Mouse (Mus musculus): ENCODE data around the gene Mrgbp. TPM values are rescaled to one million over a fixed set of nuclear protein-coding genes. Genes with fewer than 3 reads are reported as not detected.

Gene Mrgbp
- polyA plus RNA-seq, 1 experiment from 2014 or later: 8.8 TPM

DNA sequence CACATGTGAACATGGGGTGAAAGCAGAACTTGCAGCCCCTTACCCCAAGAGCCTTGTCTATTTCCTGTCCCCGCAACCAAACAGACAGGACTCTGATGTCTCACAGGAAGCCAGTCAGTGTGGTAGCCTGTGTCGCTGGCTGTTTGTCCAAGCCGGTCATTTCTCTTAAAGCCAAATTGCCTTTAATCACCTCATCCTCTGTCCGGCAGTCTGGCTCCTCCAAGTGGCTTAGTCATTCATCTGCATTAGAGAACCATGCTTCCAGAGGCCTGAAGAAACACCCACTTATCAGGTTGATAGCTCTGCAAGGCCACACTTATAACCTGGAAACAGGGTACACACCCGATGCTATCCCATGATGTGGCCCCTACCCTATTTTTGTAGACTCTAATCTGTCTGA lies 19.0 kb upstream of the Mrgbp start:
- H3K36me3 ChIP-seq (replicated peaks): no peaks in the 10 kb centered on the region
- no peak overlapping the region for H3K4me3 ChIP-seq (replicated peaks)
- no peak overlapping the region for H3K9ac ChIP-seq
- WGBS (ENCODE audit: insufficient replicate concordance): 35% methylated on average over 5 of the region's 5 CpGs
- ATAC-seq (ENCODE audit: insufficient read depth): no peak
- no peak overlapping the region for H3K4me2 ChIP-seq
- no peaks in the 10 kb centered on the region for H3K4me1 ChIP-seq (replicated peaks)
- no peaks in the 10 kb centered on the region for H3K27me3 ChIP-seq
- H3K9me3 ChIP-seq (replicated peaks): no peaks in the 10 kb centered on the region
- H3K27ac ChIP-seq (replicated peaks): no peak overlapping the region

- H3K27ac ChIP-seq (replicated peaks): no peak overlapping the region
- no peaks in the 10 kb centered on the region for H3K4me1 ChIP-seq (replicated peaks)
- no peaks in the 10 kb centered on the region for H3K9me3 ChIP-seq (replicated peaks)
- H3K27me3 ChIP-seq: no peaks in the 10 kb centered on the region
- no peaks in the 10 kb centered on the region for H3K36me3 ChIP-seq (replicated peaks)
- no peak overlapping the region for H3K4me3 ChIP-seq (replicated peaks)
- no peak overlapping the region for H3K9ac ChIP-seq
- ATAC-seq (ENCODE audit: insufficient read depth): no peak
- WGBS (ENCODE audit: insufficient replicate concordance): 54% methylated on average over 6 of the region's 6 CpGs
- H3K4me2 ChIP-seq: no peak overlapping the region
Measured at GRCm38 (mm10) chr2:180563296-180563695, 17.8 kb upstream of the Mrgbp start.

- WGBS (ENCODE audit: insufficient replicate concordance): 46% methylated on average over 5 of the region's 5 CpGs
- Histone ChIP-seq H3K27ac (replicated peaks) (no peak overlapping the region), H3K27me3 (no peaks in the 10 kb centered on the region), H3K4me1 (replicated peaks) (no peaks in the 10 kb centered on the region; the same call in 1 of the 2 replicates), H3K4me3 (replicated peaks) (no peak overlapping the region), H3K36me3 (replicated peaks) (no peaks in the 10 kb centered on the region), H3K9ac (no peak overlapping the region), H3K4me2 (no peak overlapping the region), H3K9me3 (replicated peaks) (no peaks in the 10 kb centered on the region)
- ATAC-seq (ENCODE audit: insufficient read depth): no peak
Measured at GRCm38 (mm10) chr2:180563841-180564240, 17.3 kb upstream of the Mrgbp start.

DNA sequence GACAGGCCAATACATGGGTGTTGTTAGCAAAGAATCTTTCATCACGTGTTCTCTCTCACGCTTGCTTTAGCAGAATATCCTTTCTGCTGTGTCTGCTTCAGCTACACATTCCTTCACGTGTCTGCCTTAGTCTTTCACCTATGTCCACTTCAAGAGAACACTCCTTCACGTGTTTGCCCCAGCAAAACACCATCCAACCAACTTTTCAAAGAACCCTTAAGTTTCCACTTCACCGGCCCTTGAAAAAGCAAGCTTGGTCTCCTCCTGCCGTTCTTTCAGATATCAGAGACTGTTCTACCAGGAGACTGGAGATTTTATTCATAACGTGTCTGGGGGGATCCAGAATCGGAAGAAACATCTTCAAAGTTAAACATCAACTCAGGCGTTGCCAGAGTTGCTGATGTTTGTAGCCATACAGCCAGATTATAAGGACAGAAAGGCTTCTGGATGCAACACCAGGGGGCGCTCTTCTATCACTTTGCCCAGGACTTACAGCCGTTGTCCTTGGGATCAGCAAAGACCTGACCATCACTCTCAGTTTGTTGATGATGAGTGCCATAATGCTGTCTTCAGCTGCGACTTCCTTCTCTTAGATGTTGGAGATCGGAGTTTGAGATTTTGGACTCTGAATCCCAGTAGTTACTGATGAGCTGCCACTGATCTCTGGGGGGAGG lies 14.7 kb upstream of the Mrgbp start:
- no peak for ATAC-seq (ENCODE audit: insufficient read depth)
- no peaks in the 10 kb centered on the region for H3K9me3 ChIP-seq (replicated peaks)
- H3K27me3 ChIP-seq: no peaks in the 10 kb centered on the region
- H3K9ac ChIP-seq: no peak overlapping the region
- no peaks in the 10 kb centered on the region; the same call in 1 of the 2 replicates for H3K4me1 ChIP-seq (replicated peaks)
- WGBS (ENCODE audit: insufficient replicate concordance): 29% methylated on average over 13 of the region's 13 CpGs
- no peak overlapping the region for H3K4me2 ChIP-seq
- no peaks in the 10 kb centered on the region for H3K36me3 ChIP-seq (replicated peaks)
- H3K4me3 ChIP-seq (replicated peaks): no peak overlapping the region
- no peak overlapping the region for H3K27ac ChIP-seq (replicated peaks)

GRCm38 (mm10) chr2:180569028-180569643 lies 12.0 kb upstream of the Mrgbp start:
- Histone ChIP-seq H3K27ac (replicated peaks) (no peak overlapping the region), H3K4me3 (replicated peaks) (no peak overlapping the region), H3K4me2 (no peak overlapping the region), H3K9me3 (replicated peaks) (no peaks in the 10 kb centered on the region), H3K27me3 (no peaks in the 10 kb centered on the region), H3K36me3 (replicated peaks) (no peaks in the 10 kb centered on the region), H3K9ac (no peak overlapping the region), H3K4me1 (replicated peaks) (no peaks in the 10 kb centered on the region; the same call in 1 of the 2 replicates)
- no peak for ATAC-seq (ENCODE audit: insufficient read depth)
- WGBS (ENCODE audit: insufficient replicate concordance): 20% methylated on average over 3 of the region's 3 CpGs

- no peak overlapping the region for H3K9ac ChIP-seq
- H3K4me2 ChIP-seq: no peak overlapping the region
- no peak overlapping the region for H3K27ac ChIP-seq (replicated peaks)
- WGBS (ENCODE audit: insufficient replicate concordance): 38% methylated on average over 4 of the region's 4 CpGs
- peak; percentile 32; the same call in 1 of the 2 replicates for ATAC-seq (ENCODE audit: insufficient read depth)
- H3K36me3 ChIP-seq (replicated peaks): no peaks in the 10 kb centered on the region
- H3K27me3 ChIP-seq: peaks cover 6% of the 10 kb centered on the region; the same call in 1 of the 2 replicates
- H3K4me3 ChIP-seq (replicated peaks): no peak overlapping the region
- H3K9me3 ChIP-seq (replicated peaks): no peaks in the 10 kb centered on the region
- no peaks in the 10 kb centered on the region; the same call in 1 of the 2 replicates for H3K4me1 ChIP-seq (replicated peaks)
Measured at GRCm38 (mm10) chr2:180576482-180576881, 4.6 kb upstream of the Mrgbp start.

- H3K9ac ChIP-seq: no peak overlapping the region
- no peak overlapping the region for H3K4me2 ChIP-seq
- H3K27ac ChIP-seq (replicated peaks): no peak overlapping the region
- WGBS (ENCODE audit: insufficient replicate concordance): 5% methylated on average over 3 of the region's 3 CpGs
- no peaks in the 10 kb centered on the region for H3K9me3 ChIP-seq (replicated peaks)
- H3K4me1 ChIP-seq (replicated peaks): peaks cover 14% of the 10 kb centered on the region
- H3K4me3 ChIP-seq (replicated peaks): no peak overlapping the region
- no peaks in the 10 kb centered on the region for H3K36me3 ChIP-seq (replicated peaks)
- no peak for ATAC-seq (ENCODE audit: insufficient read depth)
- H3K27me3 ChIP-seq: peaks cover 6% of the 10 kb centered on the region; the same call in 1 of the 2 replicates
Measured at GRCm38 (mm10) chr2:180578686-180579085, 2.4 kb upstream of the Mrgbp start.

GRCm38 (mm10) chr2:180582481-180583153 lies 1.5 kb downstream of the Mrgbp start:
- Histone ChIP-seq H3K4me1 (replicated peaks) (peaks cover 20% of the 10 kb centered on the region), H3K27ac (replicated peaks) (peak overlapping the region; percentile 80), H3K4me2 (peak overlapping the region; percentile 96), H3K27me3 (0 out of 2 replicates have a peak, but pooled peaks cover 3% of the 10 kb centered on the region), H3K4me3 (replicated peaks) (peak overlapping the region; percentile 89), H3K9ac (peak overlapping the region; percentile 93), H3K36me3 (replicated peaks) (peaks cover 24% of the 10 kb centered on the region), H3K9me3 (replicated peaks) (no peaks in the 10 kb centered on the region)
- ATAC-seq (ENCODE audit: insufficient read depth): peak; percentile 84
- under 1% methylated on average over 56 of the region's 57 CpGs for WGBS (ENCODE audit: insufficient replicate concordance)

- 0 out of 2 replicates have a peak, but pooled peaks cover 3% of the 10 kb centered on the region for H3K27me3 ChIP-seq
- peaks cover 20% of the 10 kb centered on the region for H3K4me1 ChIP-seq (replicated peaks)
- H3K4me3 ChIP-seq (replicated peaks): peak overlapping the region; percentile 89
- ATAC-seq (ENCODE audit: insufficient read depth): peak; percentile 6
- 12% methylated on average over 7 of the region's 7 CpGs for WGBS (ENCODE audit: insufficient replicate concordance)
- H3K9me3 ChIP-seq (replicated peaks): no peaks in the 10 kb centered on the region
- peak overlapping the region; percentile 80 for H3K27ac ChIP-seq (replicated peaks)
- H3K9ac ChIP-seq: peak overlapping the region; percentile 93
- peak overlapping the region; percentile 96 for H3K4me2 ChIP-seq
- H3K36me3 ChIP-seq (replicated peaks): peaks cover 24% of the 10 kb centered on the region
Measured at GRCm38 (mm10) chr2:180583154-180583507, 2.0 kb downstream of the Mrgbp start.

- peak overlapping the region; percentile 84; the same call in 1 of the 2 replicates for H3K27ac ChIP-seq (replicated peaks)
- H3K4me2 ChIP-seq: peak overlapping the region; percentile 86
- H3K36me3 ChIP-seq (replicated peaks): peaks cover 54% of the 10 kb centered on the region
- H3K4me1 ChIP-seq (replicated peaks): peaks cover 29% of the 10 kb centered on the region
- ATAC-seq (ENCODE audit: insufficient read depth): peak; percentile 10
- 42% methylated on average over 6 of the region's 6 CpGs for WGBS (ENCODE audit: insufficient replicate concordance)
- H3K27me3 ChIP-seq: no peaks in the 10 kb centered on the region
- H3K9me3 ChIP-seq (replicated peaks): no peaks in the 10 kb centered on the region
- peak overlapping the region; percentile 90; the same call in 1 of the 2 replicates for H3K9ac ChIP-seq
- peak overlapping the region; percentile 98 for H3K4me3 ChIP-seq (replicated peaks)
Measured at GRCm38 (mm10) chr2:180588736-180589122, 7.6 kb downstream of the Mrgbp start.
